Mouse (Mus musculus): Measurements from ENCODE around the gene Omp. TPM values are rescaled to one million over a fixed set of nuclear protein-coding genes. Genes with fewer than 3 reads are reported as not detected.

Omp gene
- polyA plus RNA-seq, 1 experiment = not detected

- Histone ChIP-seq H3K4me1 (ENCODE audit: control insufficient read depth, insufficient read depth, low read length) (peaks cover 26% of the 10 kb centered on the region), H3K27ac (ENCODE audit: insufficient read depth, low read depth, low read length) (no peak overlapping the region), H3K4me3 (ENCODE audit: insufficient read depth, low read depth, low read length) (no peak overlapping the region)
- WGBS = 80% methylated on average over 8 of the region's 8 CpGs
- TF ChIP-seq POLR2A (IDR thresholded peaks at IDR 0.05; ENCODE audit: insufficient read depth, low read depth, low read length) (no peak), CTCF (IDR thresholded peaks at IDR 0.05; ENCODE audit: insufficient read depth, low read depth, low read length) (no peak)
These were observed 13.2 kb upstream of the Omp start for GRCm38 (mm10) chr7:98158481-98158880.

DNA sequence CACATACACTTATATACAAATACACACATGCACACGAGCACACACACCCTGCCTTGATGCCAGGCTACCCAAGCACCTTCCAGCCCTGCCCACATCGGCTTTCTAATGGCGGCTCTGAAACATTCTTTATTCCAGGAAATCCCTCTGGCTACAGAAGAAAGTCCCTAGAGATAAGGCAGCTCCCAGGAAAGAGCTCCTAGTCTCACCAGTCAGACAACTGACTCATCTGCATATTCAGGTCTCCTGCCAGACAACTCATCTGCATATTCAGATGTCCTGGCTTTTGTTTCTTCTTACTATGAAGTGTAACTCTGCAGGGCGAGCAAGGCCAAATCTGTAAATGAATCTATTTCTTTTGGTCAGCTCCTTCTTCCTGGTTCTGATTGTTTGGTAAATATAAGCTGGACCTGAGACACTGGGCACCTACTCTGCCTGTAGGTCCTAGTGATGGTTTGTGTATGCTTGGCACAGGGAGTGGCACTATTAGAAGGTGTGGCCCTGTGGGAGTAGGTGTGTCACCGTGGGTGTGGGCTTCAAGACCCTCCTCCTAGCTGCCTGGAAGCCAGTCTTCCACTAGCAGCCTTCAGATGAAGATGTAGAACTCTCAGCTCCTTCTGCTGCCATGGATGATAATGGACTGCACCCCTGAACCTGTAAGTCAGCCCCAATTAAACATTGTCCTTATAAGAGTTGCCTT, 12.5 kb upstream of the Omp start:
- H3K27ac ChIP-seq (ENCODE audit: insufficient read depth, low read depth, low read length) = no peak overlapping the region
- WGBS = 59% methylated on average over 5 of the region's 5 CpGs

GRCm38 (mm10) chr7:98156280-98156665, 11.0 kb upstream of the Omp start:
- no peak overlapping the region for H3K27ac ChIP-seq (ENCODE audit: insufficient read depth, low read depth, low read length)
- H3K4me3 ChIP-seq (ENCODE audit: insufficient read depth, low read depth, low read length) = no peak overlapping the region
- peaks cover 26% of the 10 kb centered on the region for H3K4me1 ChIP-seq (ENCODE audit: control insufficient read depth, insufficient read depth, low read length)
- WGBS = 29% methylated on average over 3 of the region's 3 CpGs
- no peak for TF ChIP-seq POLR2A (IDR thresholded peaks at IDR 0.05; ENCODE audit: insufficient read depth, low read depth, low read length)
- TF ChIP-seq CTCF (IDR thresholded peaks at IDR 0.05; ENCODE audit: insufficient read depth, low read depth, low read length) = no peak

More for the DNA sequence above, 12.5 kb upstream of the Omp start:
- Histone ChIP-seq H3K4me1 (ENCODE audit: control insufficient read depth, insufficient read depth, low read length) (peaks cover 26% of the 10 kb centered on the region), H3K4me3 (ENCODE audit: insufficient read depth, low read depth, low read length) (no peak overlapping the region)
- TF ChIP-seq POLR2A (IDR thresholded peaks at IDR 0.05; ENCODE audit: insufficient read depth, low read depth, low read length) = no peak

- Histone ChIP-seq H3K27ac (ENCODE audit: insufficient read depth, low read depth, low read length) (no peak overlapping the region), H3K4me3 (ENCODE audit: insufficient read depth, low read depth, low read length) (no peak overlapping the region), H3K4me1 (ENCODE audit: control insufficient read depth, insufficient read depth, low read length) (peaks cover 26% of the 10 kb centered on the region)
- WGBS = 26% methylated on average over 7 of the region's 8 CpGs
- TF ChIP-seq CTCF (IDR thresholded peaks at IDR 0.05; ENCODE audit: insufficient read depth, low read depth, low read length) (peak; percentile 79), POLR2A (IDR thresholded peaks at IDR 0.05; ENCODE audit: insufficient read depth, low read depth, low read length) (no peak)
These were observed 10.4 kb upstream of the Omp start for GRCm38 (mm10) chr7:98155546-98156279.

DNA sequence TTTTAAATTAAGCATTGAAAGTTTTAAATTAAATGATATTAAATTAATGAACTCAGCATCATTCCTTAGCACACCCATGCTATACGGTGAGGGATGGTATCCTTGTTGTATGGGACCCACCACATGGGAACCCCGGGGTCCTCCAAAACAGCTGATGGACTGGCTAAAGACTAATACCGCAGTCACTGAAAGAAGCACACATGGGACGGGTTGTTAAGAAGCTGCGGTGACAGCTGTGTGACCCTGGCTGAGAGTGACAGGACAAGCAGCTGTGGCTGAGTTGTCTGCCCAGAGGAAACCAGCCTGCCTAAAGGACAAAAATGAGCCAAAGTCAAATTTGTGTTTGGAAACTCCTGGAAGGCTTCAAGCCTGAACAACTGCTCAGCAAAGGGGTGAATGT, 8.6 kb upstream of the Omp start:
- WGBS = 85% methylated on average over 5 of the region's 5 CpGs
- TF ChIP-seq POLR2A (IDR thresholded peaks at IDR 0.05; ENCODE audit: insufficient read depth, low read depth, low read length) = no peak
- no peak for TF ChIP-seq CTCF (IDR thresholded peaks at IDR 0.05; ENCODE audit: insufficient read depth, low read depth, low read length)
- Histone ChIP-seq H3K4me1 (ENCODE audit: control insufficient read depth, insufficient read depth, low read length) (peaks cover 20% of the 10 kb centered on the region), H3K4me3 (ENCODE audit: insufficient read depth, low read depth, low read length) (no peak overlapping the region), H3K27ac (ENCODE audit: insufficient read depth, low read depth, low read length) (no peak overlapping the region)

DNA sequence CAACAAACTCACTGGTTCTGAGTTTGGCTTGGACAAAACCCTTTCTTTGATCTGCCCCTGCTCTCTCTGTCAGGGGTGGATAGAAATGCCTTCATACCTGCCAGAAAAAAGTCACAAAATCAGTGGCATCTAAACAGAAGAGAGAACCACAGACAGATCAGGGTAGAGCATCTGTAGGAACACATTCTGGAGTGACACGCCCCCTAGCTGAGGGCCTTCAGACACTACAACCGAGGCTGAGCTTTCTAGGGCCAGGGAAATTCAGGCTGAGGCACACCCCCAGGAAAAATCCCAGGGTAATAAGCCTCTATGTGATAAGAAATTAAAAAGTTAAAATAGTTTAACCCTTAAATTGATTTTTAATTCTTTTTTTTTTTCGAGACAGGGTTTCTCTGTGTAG, 8.0 kb upstream of the Omp start:
- TF ChIP-seq POLR2A (IDR thresholded peaks at IDR 0.05; ENCODE audit: insufficient read depth, low read depth, low read length) = no peak
- TF ChIP-seq CTCF (IDR thresholded peaks at IDR 0.05; ENCODE audit: insufficient read depth, low read depth, low read length) = no peak
- 65% methylated on average over 3 of the region's 3 CpGs for WGBS
- Histone ChIP-seq H3K4me1 (ENCODE audit: control insufficient read depth, insufficient read depth, low read length) (peaks cover 20% of the 10 kb centered on the region), H3K4me3 (ENCODE audit: insufficient read depth, low read depth, low read length) (no peak overlapping the region), H3K27ac (ENCODE audit: insufficient read depth, low read depth, low read length) (no peak overlapping the region)

GRCm38 (mm10) chr7:98152400-98152799, 7.1 kb upstream of the Omp start:
- WGBS = 63% methylated on average over 8 of the region's 8 CpGs
- TF ChIP-seq POLR2A (IDR thresholded peaks at IDR 0.05; ENCODE audit: insufficient read depth, low read depth, low read length) (no peak), CTCF (IDR thresholded peaks at IDR 0.05; ENCODE audit: insufficient read depth, low read depth, low read length) (no peak)
- Histone ChIP-seq H3K4me1 (ENCODE audit: control insufficient read depth, insufficient read depth, low read length) (peaks cover 23% of the 10 kb centered on the region), H3K27ac (ENCODE audit: insufficient read depth, low read depth, low read length) (no peak overlapping the region), H3K4me3 (ENCODE audit: insufficient read depth, low read depth, low read length) (no peak overlapping the region)

DNA sequence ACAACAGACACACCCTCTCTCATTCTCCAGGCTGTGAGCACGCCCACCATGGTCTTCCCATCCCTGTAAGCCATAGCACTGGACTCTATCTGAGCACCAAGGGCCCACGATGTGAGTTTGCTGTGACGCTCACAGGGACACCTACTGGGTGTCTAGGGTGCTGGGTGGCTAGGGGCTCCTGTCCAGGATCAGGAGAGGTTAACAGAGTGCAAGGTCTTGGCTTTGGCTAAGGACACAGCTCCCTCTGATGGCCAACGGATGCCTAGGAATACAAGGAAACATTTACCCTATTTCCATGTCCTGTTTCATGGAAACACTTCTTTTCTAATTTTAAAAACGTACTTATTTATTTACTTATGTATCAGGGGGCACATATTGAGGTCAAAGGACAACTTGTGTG, 5.2 kb upstream of the Omp start:
- no peak overlapping the region for H3K27ac ChIP-seq (ENCODE audit: insufficient read depth, low read depth, low read length)
- WGBS = 66% methylated on average over 5 of the region's 5 CpGs

GRCm38 (mm10) chr7:98149802-98150201, 4.5 kb upstream of the Omp start:
- TF ChIP-seq CTCF (IDR thresholded peaks at IDR 0.05; ENCODE audit: insufficient read depth, low read depth, low read length) (no peak), POLR2A (IDR thresholded peaks at IDR 0.05; ENCODE audit: insufficient read depth, low read depth, low read length) (no peak)
- no peak overlapping the region for H3K4me3 ChIP-seq (ENCODE audit: insufficient read depth, low read depth, low read length)
- H3K4me1 ChIP-seq (ENCODE audit: control insufficient read depth, insufficient read depth, low read length) = peaks cover 13% of the 10 kb centered on the region
- 56% methylated on average over 3 of the region's 3 CpGs for WGBS
- no peak overlapping the region for H3K27ac ChIP-seq (ENCODE audit: insufficient read depth, low read depth, low read length)

More for the DNA sequence above, 5.2 kb upstream of the Omp start:
- TF ChIP-seq POLR2A (IDR thresholded peaks at IDR 0.05; ENCODE audit: insufficient read depth, low read depth, low read length) = no peak
- no peak for TF ChIP-seq CTCF (IDR thresholded peaks at IDR 0.05; ENCODE audit: insufficient read depth, low read depth, low read length)
- peaks cover 13% of the 10 kb centered on the region for H3K4me1 ChIP-seq (ENCODE audit: control insufficient read depth, insufficient read depth, low read length)
- H3K4me3 ChIP-seq (ENCODE audit: insufficient read depth, low read depth, low read length) = no peak overlapping the region

All from olfactory bulb, adult 2 months (tissue).